Mouse (Mus musculus) forebrain, embryonic 16.5 days (tissue): ENCODE measurements around the gene Pigs. TPM values are rescaled to one million over a fixed set of nuclear protein-coding genes. Genes with fewer than 3 reads are reported as not detected.
A peak's percentile ranks its signal among the peaks of the same experiment; 100 is the strongest.

ENCODE experiments used
- ATAC-seq: fragments of 200-750 bp; cut with Nextera tagmentation; 2 replicates; pipeline ENCODE4 v1.8.0; 2017; ENCODE audit warnings: mild to moderate bottlenecking, moderate library complexity
- H3K27ac ChIP-seq: fragments of 300-500 bp; sonication (generic); 2 replicates; pipeline ENCODE4 v1.5.1; 2014; ENCODE audit warnings: low read length, control low read depth
- H3K27me3 ChIP-seq: fragments of 300-500 bp; sonication (generic); replicated peaks from 2 replicates; pipeline ENCODE4 v1.6.1; 2014; ENCODE audit warnings: low read length; ENCODE audit not compliant: control insufficient read depth, insufficient read depth
- H3K36me3 ChIP-seq: fragments of 300-500 bp; sonication (generic); 2 replicates; pipeline ENCODE4 v1.6.1; 2014; ENCODE audit not compliant: control insufficient read depth, insufficient read depth
- H3K4me1 ChIP-seq: fragments of 300-500 bp; sonication (generic); replicated peaks from 2 replicates; pipeline ENCODE4 v1.6.1; 2014; ENCODE audit warnings: low read length; ENCODE audit not compliant: control insufficient read depth, insufficient read depth
- H3K4me2 ChIP-seq: fragments of 300-500 bp; sonication (generic); 2 replicates; pipeline ENCODE4 v1.6.1; 2014; ENCODE audit warnings: mild to moderate bottlenecking, low read length, control low read depth
- H3K4me3 ChIP-seq: fragments of 300-500 bp; sonication (generic); replicated peaks from 2 replicates; pipeline ENCODE4 v1.5.1; 2014; ENCODE audit warnings: mild to moderate bottlenecking, low read length, control low read depth
- H3K9ac ChIP-seq: fragments of 300-500 bp; sonication (generic); replicated peaks from 2 replicates; pipeline ENCODE4 v1.6.1; 2014; ENCODE audit warnings: low read depth, low read length, control low read depth
- H3K9me3 ChIP-seq: fragments of 300-500 bp; sonication (generic); 2 replicates; pipeline ENCODE4 v1.6.1; 2016; ENCODE audit warnings: low read length; ENCODE audit not compliant: control insufficient read depth
- WGBS: fragments of 180-500 bp; shearing (Covaris S2); extraction: QIAGEN DNeasy Blood & Tissue Kit; methylation state at CpG from one replicate; pipeline ENCODE4 v1.1.7; 2014; 5-methylcytosine and 5-hydroxymethylcytosine counted together
- polyA plus RNA-seq: library from polyadenylated mRNA; unstranded; fragments of >200 nt; fragmentation: Nextera tagmentation; extraction: Ambion mirVana; gene quantifications from 2 replicates; pipeline ENCODE4 v1.2.1, GENCODE M21; 2015

Pigs gene
- polyA plus RNA-seq, 1 experiment from 2014 or later, result 61.4 TPM

DNA sequence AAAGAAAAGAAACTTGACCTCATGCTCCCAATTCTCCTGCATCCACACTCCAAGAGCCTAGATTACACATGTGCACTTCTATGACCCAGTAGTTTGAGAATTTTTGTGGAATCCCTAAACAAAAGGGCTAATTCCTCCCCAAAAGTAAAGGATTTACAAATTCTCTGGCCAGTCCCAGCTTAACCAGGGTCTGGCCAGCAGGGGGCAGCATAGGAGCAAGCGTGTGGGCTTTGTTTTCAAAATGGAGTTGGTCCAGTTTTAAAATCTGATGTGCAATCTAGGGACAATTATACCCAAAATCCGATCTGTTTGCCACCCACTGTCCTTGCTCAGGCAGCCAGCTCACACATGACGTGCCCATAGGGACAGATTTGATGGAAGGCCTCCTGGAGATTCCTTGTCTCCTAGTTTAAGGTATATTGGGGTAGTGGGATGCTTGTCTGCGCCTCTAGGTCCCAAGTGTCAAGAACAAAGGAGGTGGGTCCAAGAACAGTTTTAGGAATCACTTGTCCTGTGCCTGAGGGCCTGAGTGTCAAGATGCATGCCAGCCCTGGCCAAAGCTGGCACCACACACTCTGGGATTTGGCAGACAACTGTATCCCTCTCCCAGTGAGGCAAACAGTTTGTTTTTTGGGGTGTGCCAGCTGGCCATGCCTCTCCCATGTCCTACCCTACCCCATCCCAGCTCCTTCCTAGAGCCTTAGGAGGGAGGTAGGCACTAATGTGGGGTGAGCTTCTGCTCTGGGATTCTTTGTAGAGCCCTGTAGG lies 27.4 kb downstream of the Pigs start:
- no peaks in the 10 kb centered on the region; the same call in 1 of the 2 replicates for H3K4me1 ChIP-seq
- H3K36me3 ChIP-seq, result no peaks in the 10 kb centered on the region
- 30% methylated on average over 4 of the region's 4 CpGs for WGBS
- no peaks in the 10 kb centered on the region for H3K27me3 ChIP-seq
- no peak overlapping the region for H3K4me3 ChIP-seq
- no peak overlapping the region for H3K27ac ChIP-seq
- H3K4me2 ChIP-seq, result no peak overlapping the region
- no peak overlapping the region for H3K9ac ChIP-seq
- no peaks in the 10 kb centered on the region for H3K9me3 ChIP-seq
- ATAC-seq, result peak; percentile 49; the same call in 1 of the 2 replicates

DNA sequence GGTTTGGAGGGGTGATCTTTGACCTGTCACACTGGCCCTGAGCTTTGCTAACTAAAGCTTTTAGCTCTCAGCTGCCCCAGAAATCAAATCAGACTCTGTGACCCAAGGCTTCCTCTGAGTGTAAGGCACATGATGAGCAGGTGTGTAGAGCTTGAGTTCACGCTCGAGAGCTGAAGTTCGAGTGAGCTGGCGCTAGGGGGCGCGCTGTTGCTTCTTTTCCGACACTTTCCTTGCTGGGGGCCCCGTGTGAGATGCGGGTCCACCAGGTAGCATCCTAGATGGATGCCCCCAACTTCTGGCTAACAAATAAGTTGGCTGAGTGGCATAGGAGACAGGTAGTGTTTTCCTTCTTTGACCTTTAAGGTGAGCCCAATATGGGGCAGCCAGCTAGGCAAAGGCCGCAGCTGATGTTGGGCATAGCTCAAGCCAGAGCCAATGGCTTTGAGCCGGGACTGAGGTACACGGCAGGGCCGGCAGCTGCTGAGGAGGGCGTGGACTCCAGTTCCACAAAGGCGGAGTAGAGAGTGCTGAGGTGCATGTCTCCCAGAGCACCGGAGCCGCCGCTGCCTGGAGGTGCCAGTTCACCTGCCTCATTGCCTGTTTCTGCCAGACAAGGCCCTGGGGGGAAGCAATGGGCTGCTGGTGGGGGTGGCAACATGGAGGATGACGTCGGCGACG lies 30.3 kb downstream of the Pigs start:
- H3K27me3 ChIP-seq, result no peaks in the 10 kb centered on the region
- no peak overlapping the region for H3K4me2 ChIP-seq
- H3K4me3 ChIP-seq, result no peak overlapping the region
- ATAC-seq, result no peak
- no peak overlapping the region for H3K9ac ChIP-seq
- H3K4me1 ChIP-seq, result no peaks in the 10 kb centered on the region; the same call in 1 of the 2 replicates
- H3K27ac ChIP-seq, result no peak overlapping the region
- H3K9me3 ChIP-seq, result no peaks in the 10 kb centered on the region
- WGBS, result 14% methylated on average over 22 of the region's 22 CpGs
- no peaks in the 10 kb centered on the region for H3K36me3 ChIP-seq

DNA sequence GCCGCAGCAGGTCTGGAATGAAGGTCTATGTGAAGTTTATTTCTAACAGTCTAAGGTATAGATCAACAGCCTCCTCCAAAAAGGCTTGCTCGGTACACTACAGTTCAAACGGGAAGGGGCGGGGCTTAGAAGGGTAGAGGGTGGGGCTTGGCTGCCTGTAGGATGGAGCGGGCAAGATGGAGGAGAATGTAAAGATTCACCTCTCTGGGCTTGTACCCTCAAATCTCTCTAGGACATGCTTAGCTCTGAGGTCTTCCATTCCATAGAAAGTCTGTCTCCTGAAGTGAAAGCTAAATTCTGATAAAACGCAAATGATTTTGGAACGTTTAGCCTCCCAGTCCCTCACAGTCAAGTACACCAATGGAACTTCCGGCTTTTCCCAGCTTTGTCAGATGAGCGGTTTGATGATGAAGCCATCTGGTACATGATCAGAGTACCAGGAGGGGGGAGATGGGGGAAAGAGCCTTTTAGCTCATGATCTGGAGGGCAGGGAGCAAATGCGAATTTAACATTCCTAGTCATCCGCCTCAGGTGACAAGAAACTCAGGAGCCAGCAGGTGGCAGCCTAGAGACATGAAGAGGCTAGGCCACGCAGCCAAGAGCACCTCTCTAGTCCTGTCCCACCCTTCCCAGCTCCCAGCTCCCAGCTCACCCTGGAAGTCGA lies 32.0 kb downstream of the Pigs start:
- no peaks in the 10 kb centered on the region for H3K36me3 ChIP-seq
- no peak overlapping the region for H3K27ac ChIP-seq
- H3K27me3 ChIP-seq, result no peaks in the 10 kb centered on the region
- WGBS, result 14% methylated on average over 13 of the region's 13 CpGs
- no peaks in the 10 kb centered on the region; the same call in 1 of the 2 replicates for H3K4me1 ChIP-seq
- 0 out of 2 replicates have a peak overlapping the region, but pooled peaks have one; percentile 26 for H3K9ac ChIP-seq
- H3K4me3 ChIP-seq, result peak overlapping the region; percentile 26
- H3K4me2 ChIP-seq, result peak overlapping the region; percentile 49
- H3K9me3 ChIP-seq, result no peaks in the 10 kb centered on the region
- peak; percentile 66 for ATAC-seq

DNA sequence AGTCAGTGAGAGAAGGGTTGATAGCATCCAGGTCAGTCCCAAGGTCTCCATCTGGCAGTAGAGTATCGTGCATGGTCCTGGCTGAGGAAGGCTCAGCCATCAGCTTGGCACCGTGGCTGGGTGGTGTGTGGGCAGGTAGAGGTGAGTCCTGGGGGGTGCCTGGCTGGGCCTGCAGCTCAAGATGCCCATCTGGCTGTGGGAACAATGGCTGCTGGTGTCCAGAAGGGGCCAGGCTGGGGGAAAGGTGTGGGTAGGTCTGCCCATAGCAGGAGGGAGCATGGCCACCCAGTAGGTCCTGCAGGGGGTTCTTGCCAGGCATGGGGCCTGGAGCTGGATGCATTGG lies 32.5 kb downstream of the Pigs start:
- H3K36me3 ChIP-seq, result no peaks in the 10 kb centered on the region
- no peaks in the 10 kb centered on the region for H3K27me3 ChIP-seq
- H3K9me3 ChIP-seq, result no peaks in the 10 kb centered on the region
- no peak overlapping the region for H3K27ac ChIP-seq
- no peak overlapping the region for H3K4me2 ChIP-seq
- WGBS, result 57% methylated on average over 2 of the region's 2 CpGs
- 0 out of 2 replicates have a peak, but pooled peaks have one; percentile 15 for ATAC-seq
- no peak overlapping the region for H3K9ac ChIP-seq
- H3K4me1 ChIP-seq, result no peaks in the 10 kb centered on the region; the same call in 1 of the 2 replicates
- no peak overlapping the region for H3K4me3 ChIP-seq

DNA sequence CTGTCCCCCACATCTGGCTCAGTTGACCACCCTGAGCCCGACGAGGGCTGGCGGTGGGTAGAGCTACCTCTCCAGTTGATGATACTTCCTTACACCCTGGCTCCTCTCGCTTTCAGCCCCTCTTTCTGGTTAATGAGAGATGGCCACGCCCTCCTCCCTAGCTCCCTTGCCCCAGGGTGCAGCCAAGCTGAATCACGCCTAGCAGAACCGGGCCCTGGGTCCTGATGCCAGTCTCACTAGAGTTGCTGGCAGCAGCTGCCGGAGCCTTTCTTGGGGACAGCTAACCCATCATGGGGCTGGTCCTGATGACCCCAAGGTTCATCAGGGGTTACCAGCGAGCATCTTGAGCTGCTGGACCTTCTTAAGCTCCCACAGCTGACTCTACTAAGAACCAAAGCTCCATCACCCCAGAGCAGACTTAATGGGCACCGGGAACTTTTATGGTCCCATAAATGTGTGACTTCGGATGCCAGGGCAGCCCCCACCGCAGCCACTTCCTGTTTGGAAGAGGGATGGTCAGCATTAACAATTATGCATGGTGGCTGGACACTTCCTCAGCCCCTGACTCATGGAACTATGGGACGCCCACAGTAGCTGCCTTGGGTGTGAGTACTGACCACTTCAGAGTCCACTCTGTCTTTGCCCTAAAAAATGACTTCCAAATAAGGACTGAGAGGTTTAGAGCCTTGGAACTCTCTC lies 35.2 kb downstream of the Pigs start:
- H3K4me2 ChIP-seq, result no peak overlapping the region
- H3K9ac ChIP-seq, result no peak overlapping the region
- no peak overlapping the region for H3K4me3 ChIP-seq
- no peak overlapping the region for H3K27ac ChIP-seq
- no peaks in the 10 kb centered on the region for H3K9me3 ChIP-seq
- 78% methylated on average over 13 of the region's 13 CpGs for WGBS
- ATAC-seq, result no peak
- H3K4me1 ChIP-seq, result no peaks in the 10 kb centered on the region; the same call in 1 of the 2 replicates
- H3K36me3 ChIP-seq, result no peaks in the 10 kb centered on the region
- no peaks in the 10 kb centered on the region for H3K27me3 ChIP-seq

DNA sequence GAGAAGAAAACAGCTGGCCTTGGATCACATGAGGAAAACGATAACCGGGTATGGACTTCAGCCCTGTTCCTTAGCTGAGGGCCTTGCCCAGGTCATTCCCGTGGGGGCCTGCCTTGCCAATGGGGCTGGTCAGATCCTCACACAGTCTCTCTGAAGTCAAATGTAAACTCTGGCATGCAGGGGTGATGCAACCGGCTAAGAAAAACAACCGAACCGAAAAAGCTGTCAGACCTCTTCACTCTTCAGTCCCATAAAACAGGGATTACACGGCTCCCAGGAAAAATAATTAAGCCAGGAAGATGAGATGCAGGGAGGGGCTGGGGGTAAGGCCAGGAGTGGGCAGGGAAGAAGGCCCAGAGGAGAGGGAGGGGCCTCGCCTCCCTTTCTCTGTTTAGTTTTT lies 35.9 kb downstream of the Pigs start:
- H3K4me2 ChIP-seq, result no peak overlapping the region
- ATAC-seq, result no peak
- no peak overlapping the region for H3K27ac ChIP-seq
- no peaks in the 10 kb centered on the region for H3K9me3 ChIP-seq
- WGBS, result 56% methylated on average over 7 of the region's 8 CpGs
- H3K27me3 ChIP-seq, result no peaks in the 10 kb centered on the region
- no peaks in the 10 kb centered on the region for H3K36me3 ChIP-seq
- no peak overlapping the region for H3K4me3 ChIP-seq
- H3K9ac ChIP-seq, result no peak overlapping the region
- no peaks in the 10 kb centered on the region; the same call in 1 of the 2 replicates for H3K4me1 ChIP-seq

DNA sequence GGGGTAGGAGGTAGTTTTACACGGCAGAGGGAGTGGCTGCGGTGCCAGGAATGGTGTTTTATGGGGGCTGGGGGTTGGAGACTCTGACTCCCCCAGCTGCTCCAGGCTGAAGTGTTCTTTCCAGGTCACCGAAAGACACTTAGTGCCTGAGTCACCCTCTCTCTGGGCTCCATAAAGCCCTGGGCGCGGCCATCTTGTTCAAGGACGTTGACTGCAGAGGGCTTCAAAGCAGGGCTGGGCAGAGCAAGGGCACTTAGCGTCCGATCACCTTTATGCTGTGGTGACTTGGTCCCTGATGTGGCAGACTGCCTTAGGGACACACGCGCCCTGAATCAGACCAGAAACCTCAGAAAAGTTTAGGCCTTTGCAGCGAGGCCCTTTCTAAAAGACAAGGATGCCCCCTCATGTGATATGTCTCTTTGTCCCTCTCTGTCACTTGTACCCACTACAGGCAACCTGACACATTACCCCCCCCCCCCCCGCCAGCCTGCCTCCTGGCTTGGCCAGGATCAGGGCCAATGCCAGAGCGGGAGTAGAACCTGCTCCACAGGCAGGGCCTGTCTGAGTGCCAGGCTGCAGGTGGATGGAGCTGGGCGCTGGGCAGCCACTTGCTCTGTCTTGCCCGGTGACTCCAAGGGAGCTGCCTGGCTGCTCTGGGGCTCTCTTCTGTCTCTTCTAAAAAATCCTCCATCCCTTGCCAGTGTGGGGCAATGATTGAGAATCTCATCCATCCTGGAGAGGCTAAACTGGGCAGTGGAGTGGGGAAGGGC lies 39.4 kb downstream of the Pigs start:
- H3K4me1 ChIP-seq, result no peaks in the 10 kb centered on the region
- H3K9ac ChIP-seq, result no peak overlapping the region
- no peak overlapping the region for H3K4me2 ChIP-seq
- ATAC-seq, result no peak
- no peaks in the 10 kb centered on the region for H3K36me3 ChIP-seq
- no peaks in the 10 kb centered on the region for H3K27me3 ChIP-seq
- H3K27ac ChIP-seq, result no peak overlapping the region
- H3K9me3 ChIP-seq, result no peaks in the 10 kb centered on the region
- 92% methylated on average over 15 of the region's 15 CpGs for WGBS
- H3K4me3 ChIP-seq, result no peak overlapping the region

DNA sequence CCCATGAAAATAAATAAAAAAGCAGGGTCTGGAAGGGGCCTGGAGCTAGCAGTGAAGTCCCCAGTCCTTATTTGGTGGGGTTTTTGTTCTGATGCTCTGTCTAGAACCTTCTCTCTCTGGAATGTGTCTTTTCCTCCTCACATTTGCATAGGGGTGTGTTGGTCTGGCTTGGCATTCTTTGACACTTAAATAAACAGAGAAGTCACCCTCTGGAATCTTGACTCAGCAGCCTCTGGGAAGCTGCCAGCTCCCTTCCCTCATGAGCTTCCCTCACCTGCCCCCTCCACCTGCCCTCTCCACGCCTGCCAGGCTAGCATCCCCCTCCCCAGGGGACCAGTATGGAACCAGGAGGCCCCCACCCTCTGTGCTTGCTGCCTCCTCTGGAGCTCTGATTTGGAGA lies 42.2 kb downstream of the Pigs start:
- Histone ChIP-seq H3K27ac (no peak overlapping the region), H3K4me3 (no peak overlapping the region), H3K9ac (no peak overlapping the region), H3K4me1 (no peaks in the 10 kb centered on the region), H3K27me3 (no peaks in the 10 kb centered on the region), H3K9me3 (no peaks in the 10 kb centered on the region), H3K4me2 (no peak overlapping the region), H3K36me3 (no peaks in the 10 kb centered on the region)
- no peak for ATAC-seq
- 56% methylated on average over 1 of the region's 1 CpGs for WGBS
